Mouse (Mus musculus) right cerebral cortex, postnatal 25 days (tissue): ENCODE measurements around the gene Il7r.

Experiments
- DNase-seq: peaks from one replicate; pipeline ENCODE4 v3.0.0; 2022

Il7r gene

GRCm38 (mm10) chr15:9471053-9471685, 58.8 kb downstream of the Il7r start:
- DNase-seq, result peak; percentile 11

- DNase-seq, result no peak
These were observed 65.9 kb downstream of the Il7r start for GRCm38 (mm10) chr15:9464039-9464438.

- no peak for DNase-seq
These were observed 66.4 kb downstream of the Il7r start for GRCm38 (mm10) chr15:9463521-9464027.
